Mouse (Mus musculus): Measurements from ENCODE around the gene Smad1. TPM values are rescaled to one million over a fixed set of nuclear protein-coding genes. Genes with fewer than 3 reads are reported as not detected.
A peak's percentile ranks its signal among the peaks of the same experiment; 100 is the strongest.

The Smad1 gene
- polyA plus RNA-seq, 1 experiment from 2014 or later: 50.3 TPM

DNA sequence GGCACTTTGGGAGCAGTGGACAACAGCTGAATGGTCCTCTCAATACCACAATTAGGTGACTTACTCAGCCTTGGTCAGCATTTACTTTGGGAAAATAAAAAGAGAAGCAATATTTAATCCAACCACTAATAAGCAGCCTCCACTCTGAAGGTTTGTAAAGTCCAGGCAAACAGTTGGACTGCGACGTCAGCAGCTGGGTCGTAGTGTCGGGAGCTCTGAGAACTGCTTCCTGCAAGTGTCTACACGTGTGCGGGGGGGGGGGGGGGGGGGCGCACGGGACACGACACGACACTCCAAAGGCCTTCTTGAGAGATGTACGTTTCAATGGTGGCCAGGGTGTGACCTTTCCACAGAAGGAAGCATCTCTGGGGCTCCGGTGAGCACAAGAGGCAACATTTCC is 32.0 kb downstream of the Smad1 start:
- H3K4me1 ChIP-seq (ENCODE audit: control insufficient read depth, insufficient read depth, low read length): peaks cover 8% of the 10 kb centered on the region; the same call in 1 of the 2 replicates
- H3K4me3 ChIP-seq (ENCODE audit: low read length): no peak overlapping the region
- no peaks in the 10 kb centered on the region for H3K9me3 ChIP-seq (ENCODE audit: control insufficient read depth, low read length)
- no peak for ATAC-seq (ENCODE audit: low FRiP score, low TSS enrichment)
- no peak overlapping the region for H3K27ac ChIP-seq (ENCODE audit: low read depth, low read length)
- WGBS: 65% methylated on average over 12 of the region's 12 CpGs
- H3K27me3 ChIP-seq (ENCODE audit: control insufficient read depth, insufficient read depth, low read length): no peaks in the 10 kb centered on the region
- no peak overlapping the region for H3K4me2 ChIP-seq (replicated peaks; ENCODE audit: low read depth, low read length)
- peaks cover 42% of the 10 kb centered on the region; the same call in 1 of the 2 replicates for H3K36me3 ChIP-seq (ENCODE audit: control insufficient read depth, insufficient read depth, low read length)
- H3K9ac ChIP-seq (ENCODE audit: low read depth, low read length): no peak overlapping the region

- peaks cover 32% of the 10 kb centered on the region; the same call in 1 of the 2 replicates for H3K36me3 ChIP-seq (ENCODE audit: control insufficient read depth, insufficient read depth, low read length)
- H3K4me2 ChIP-seq (replicated peaks; ENCODE audit: low read depth, low read length): no peak overlapping the region
- H3K27ac ChIP-seq (ENCODE audit: low read depth, low read length): no peak overlapping the region
- H3K27me3 ChIP-seq (ENCODE audit: control insufficient read depth, insufficient read depth, low read length): no peaks in the 10 kb centered on the region
- no peak overlapping the region for H3K9ac ChIP-seq (ENCODE audit: low read depth, low read length)
- no peak overlapping the region for H3K4me3 ChIP-seq (ENCODE audit: low read length)
- no peak for ATAC-seq (ENCODE audit: low FRiP score, low TSS enrichment)
- H3K4me1 ChIP-seq (ENCODE audit: control insufficient read depth, insufficient read depth, low read length): peaks cover 7% of the 10 kb centered on the region; the same call in 1 of the 2 replicates
- H3K9me3 ChIP-seq (ENCODE audit: control insufficient read depth, low read length): no peaks in the 10 kb centered on the region
- 96% methylated on average over 9 of the region's 9 CpGs for WGBS
Observed at GRCm38 (mm10) chr8:79366227-79366626, 33.1 kb downstream of the Smad1 start.

- Histone ChIP-seq H3K36me3 (ENCODE audit: control insufficient read depth, insufficient read depth, low read length) (peaks cover 26% of the 10 kb centered on the region; the same call in 1 of the 2 replicates), H3K4me3 (ENCODE audit: low read length) (no peak overlapping the region), H3K4me2 (replicated peaks; ENCODE audit: low read depth, low read length) (no peak overlapping the region), H3K27me3 (ENCODE audit: control insufficient read depth, insufficient read depth, low read length) (no peaks in the 10 kb centered on the region), H3K9me3 (ENCODE audit: control insufficient read depth, low read length) (no peaks in the 10 kb centered on the region), H3K9ac (ENCODE audit: low read depth, low read length) (no peak overlapping the region), H3K4me1 (ENCODE audit: control insufficient read depth, insufficient read depth, low read length) (peaks cover 11% of the 10 kb centered on the region; the same call in 1 of the 2 replicates), H3K27ac (ENCODE audit: low read depth, low read length) (no peak overlapping the region)
- no peak for ATAC-seq (ENCODE audit: low FRiP score, low TSS enrichment)
- WGBS: 91% methylated on average over 3 of the region's 3 CpGs
Observed at GRCm38 (mm10) chr8:79365707-79366106, 33.6 kb downstream of the Smad1 start.

- WGBS: 85% methylated on average over 8 of the region's 8 CpGs
- peaks cover 21% of the 10 kb centered on the region; the same call in 1 of the 2 replicates for H3K36me3 ChIP-seq (ENCODE audit: control insufficient read depth, insufficient read depth, low read length)
Observed at GRCm38 (mm10) chr8:79364806-79365205, 34.5 kb downstream of the Smad1 start.

DNA sequence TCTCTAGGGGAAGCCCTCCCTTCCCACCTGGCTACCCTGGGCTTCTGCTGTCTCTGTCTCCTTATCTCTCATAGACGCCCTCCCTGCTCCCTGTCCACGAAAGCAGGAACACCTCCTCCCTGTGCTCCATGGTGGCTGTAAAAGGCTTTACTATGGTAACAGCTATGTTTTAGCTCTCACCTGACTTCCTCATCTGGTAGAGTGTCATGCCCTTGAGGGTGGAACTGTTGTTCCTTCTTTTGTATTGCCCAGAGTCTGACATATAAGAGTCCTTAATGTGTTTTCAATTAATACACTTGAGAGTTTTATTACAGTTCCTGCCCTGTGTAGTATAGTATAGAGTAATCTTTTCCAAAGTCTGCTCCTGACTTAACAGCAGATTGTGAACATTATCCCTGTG is 36.9 kb downstream of the Smad1 start:
- Histone ChIP-seq H3K36me3 (ENCODE audit: control insufficient read depth, insufficient read depth, low read length) (peaks cover 12% of the 10 kb centered on the region; the same call in 1 of the 2 replicates), H3K4me3 (ENCODE audit: low read length) (no peak overlapping the region), H3K4me2 (replicated peaks; ENCODE audit: low read depth, low read length) (no peak overlapping the region), H3K27me3 (ENCODE audit: control insufficient read depth, insufficient read depth, low read length) (no peaks in the 10 kb centered on the region), H3K9ac (ENCODE audit: low read depth, low read length) (no peak overlapping the region), H3K4me1 (ENCODE audit: control insufficient read depth, insufficient read depth, low read length) (peaks cover 11% of the 10 kb centered on the region; the same call in 1 of the 2 replicates), H3K9me3 (ENCODE audit: control insufficient read depth, low read length) (no peaks in the 10 kb centered on the region), H3K27ac (ENCODE audit: low read depth, low read length) (no peak overlapping the region)
- 56% methylated on average over 2 of the region's 2 CpGs for WGBS
- ATAC-seq (ENCODE audit: low FRiP score, low TSS enrichment): no peak

More at GRCm38 (mm10) chr8:79364806-79365205, 34.5 kb downstream of the Smad1 start:
- Histone ChIP-seq H3K4me3 (ENCODE audit: low read length) (no peak overlapping the region), H3K4me2 (replicated peaks; ENCODE audit: low read depth, low read length) (no peak overlapping the region), H3K9ac (ENCODE audit: low read depth, low read length) (no peak overlapping the region), H3K27ac (ENCODE audit: low read depth, low read length) (no peak overlapping the region), H3K4me1 (ENCODE audit: control insufficient read depth, insufficient read depth, low read length) (peaks cover 18% of the 10 kb centered on the region; the same call in 1 of the 2 replicates), H3K27me3 (ENCODE audit: control insufficient read depth, insufficient read depth, low read length) (no peaks in the 10 kb centered on the region), H3K9me3 (ENCODE audit: control insufficient read depth, low read length) (no peaks in the 10 kb centered on the region)
- ATAC-seq (ENCODE audit: low FRiP score, low TSS enrichment): no peak

DNA sequence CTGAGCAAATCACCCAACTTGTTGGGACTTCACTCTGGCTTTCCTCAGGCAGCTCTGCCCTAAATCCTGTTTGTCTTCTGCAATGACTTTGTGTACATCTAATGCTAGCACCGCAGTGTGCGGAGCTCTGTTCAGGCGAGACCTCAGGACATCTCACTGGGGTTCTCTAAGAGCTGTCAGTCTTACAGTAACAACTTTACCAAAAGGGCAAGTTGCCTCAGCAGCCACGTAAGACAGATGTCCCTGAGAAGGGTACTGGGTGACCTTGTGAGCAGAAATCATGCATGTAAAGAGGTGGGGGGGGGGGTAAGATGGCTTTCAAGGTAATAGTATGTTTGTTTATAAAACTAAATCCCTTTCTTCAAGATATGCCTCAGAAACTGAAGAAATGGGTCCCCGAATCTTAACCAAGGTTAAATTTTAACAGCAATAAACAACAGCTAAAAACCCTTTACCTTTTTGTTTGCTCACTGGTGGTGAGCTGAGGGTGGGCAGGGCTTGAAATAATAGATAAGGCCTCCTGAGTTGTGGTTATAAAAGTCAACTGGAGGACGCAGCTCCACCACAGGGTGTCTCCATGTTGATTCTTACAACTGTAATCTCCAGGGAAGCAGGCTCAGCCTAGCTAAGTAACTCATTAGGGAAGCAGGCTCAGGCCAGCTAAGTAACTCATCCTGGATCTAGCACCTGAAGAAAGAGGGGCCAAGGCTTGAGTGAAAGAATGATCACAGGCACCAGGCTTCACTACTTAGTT is 38.4 kb downstream of the Smad1 start:
- Histone ChIP-seq H3K4me1 (ENCODE audit: control insufficient read depth, insufficient read depth, low read length) (peaks cover 11% of the 10 kb centered on the region; the same call in 1 of the 2 replicates), H3K27ac (ENCODE audit: low read depth, low read length) (peak overlapping the region; percentile 17; the same call in 1 of the 2 replicates), H3K9ac (ENCODE audit: low read depth, low read length) (no peak overlapping the region), H3K4me3 (ENCODE audit: low read length) (no peak overlapping the region), H3K27me3 (ENCODE audit: control insufficient read depth, insufficient read depth, low read length) (no peaks in the 10 kb centered on the region), H3K9me3 (ENCODE audit: control insufficient read depth, low read length) (no peaks in the 10 kb centered on the region), H3K4me2 (replicated peaks; ENCODE audit: low read depth, low read length) (no peak overlapping the region), H3K36me3 (ENCODE audit: control insufficient read depth, insufficient read depth, low read length) (peaks cover 11% of the 10 kb centered on the region; the same call in 1 of the 2 replicates)
- 62% methylated on average over 6 of the region's 6 CpGs for WGBS
- ATAC-seq (ENCODE audit: low FRiP score, low TSS enrichment): no peak

DNA sequence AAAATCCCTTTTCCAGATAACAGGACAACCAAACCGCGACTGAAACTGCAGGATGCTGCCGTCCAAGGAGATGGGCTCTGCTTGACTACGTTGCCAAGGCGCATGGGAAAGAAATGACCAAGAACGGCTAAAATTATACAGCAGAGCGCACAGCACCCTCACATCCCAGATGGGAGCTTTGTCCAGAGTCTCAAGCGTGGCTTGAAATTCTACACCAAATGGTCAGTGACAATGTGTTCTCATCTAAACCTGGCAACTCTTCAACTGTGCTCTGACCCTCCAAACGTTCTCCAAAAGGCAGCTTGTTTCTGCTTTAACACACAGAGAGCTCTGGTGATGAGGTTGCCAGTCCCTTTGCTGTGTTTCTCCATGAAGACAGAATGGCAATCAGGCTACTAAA is 39.0 kb downstream of the Smad1 start:
- H3K4me3 ChIP-seq (ENCODE audit: low read length): no peak overlapping the region
- ATAC-seq (ENCODE audit: low FRiP score, low TSS enrichment): no peak
- no peak overlapping the region for H3K4me2 ChIP-seq (replicated peaks; ENCODE audit: low read depth, low read length)
- H3K9ac ChIP-seq (ENCODE audit: low read depth, low read length): no peak overlapping the region
- no peaks in the 10 kb centered on the region for H3K9me3 ChIP-seq (ENCODE audit: control insufficient read depth, low read length)
- peaks cover 11% of the 10 kb centered on the region; the same call in 1 of the 2 replicates for H3K4me1 ChIP-seq (ENCODE audit: control insufficient read depth, insufficient read depth, low read length)
- 57% methylated on average over 9 of the region's 9 CpGs for WGBS
- peaks cover 15% of the 10 kb centered on the region; the same call in 1 of the 2 replicates for H3K36me3 ChIP-seq (ENCODE audit: control insufficient read depth, insufficient read depth, low read length)
- peak overlapping the region; percentile 17; the same call in 1 of the 2 replicates for H3K27ac ChIP-seq (ENCODE audit: low read depth, low read length)
- no peaks in the 10 kb centered on the region for H3K27me3 ChIP-seq (ENCODE audit: control insufficient read depth, insufficient read depth, low read length)

DNA sequence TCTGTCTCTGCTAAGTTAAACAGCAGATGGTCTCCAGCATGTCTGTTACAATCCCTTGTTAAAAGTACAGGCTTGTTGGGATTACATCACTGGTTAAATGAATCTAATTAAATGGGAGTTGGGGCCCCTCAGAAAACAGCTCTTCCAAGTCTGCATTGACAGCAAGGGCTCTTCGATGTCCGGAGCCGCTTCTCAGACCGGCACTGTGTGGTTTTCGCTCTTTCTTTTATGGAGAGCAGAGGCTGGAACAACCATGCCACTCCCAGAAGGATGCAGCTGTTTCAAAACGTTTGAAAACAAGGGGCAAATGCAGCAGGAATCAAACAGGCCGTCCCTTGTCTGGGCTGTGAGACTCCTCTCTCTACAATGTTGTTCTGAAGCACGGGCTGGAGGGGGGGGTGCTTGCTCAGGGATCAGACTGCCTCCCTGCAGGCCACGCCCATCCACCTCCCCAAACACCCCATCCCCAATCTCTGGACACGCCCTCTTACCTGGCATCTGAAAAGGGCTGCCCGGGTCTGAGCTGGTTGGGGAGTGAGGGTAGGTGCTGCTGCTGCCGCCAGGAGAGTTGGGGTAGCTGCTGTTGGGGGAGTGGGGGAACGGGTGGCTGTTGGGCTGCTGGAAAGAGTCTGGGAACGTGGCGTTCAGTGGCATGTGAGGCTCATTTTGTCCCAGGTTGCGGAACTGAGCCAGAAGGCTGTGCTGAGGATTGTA is 43.4 kb downstream of the Smad1 start:
- no peak for ATAC-seq (ENCODE audit: low FRiP score, low TSS enrichment)
- 56% methylated on average over 16 of the region's 16 CpGs for WGBS
- H3K4me3 ChIP-seq (ENCODE audit: low read length): no peak overlapping the region
- H3K4me1 ChIP-seq (ENCODE audit: control insufficient read depth, insufficient read depth, low read length): peaks cover 8% of the 10 kb centered on the region; the same call in 1 of the 2 replicates
- no peaks in the 10 kb centered on the region for H3K27me3 ChIP-seq (ENCODE audit: control insufficient read depth, insufficient read depth, low read length)
- no peak overlapping the region for H3K27ac ChIP-seq (ENCODE audit: low read depth, low read length)
- no peak overlapping the region for H3K9ac ChIP-seq (ENCODE audit: low read depth, low read length)
- peaks cover 36% of the 10 kb centered on the region for H3K36me3 ChIP-seq (ENCODE audit: control insufficient read depth, insufficient read depth, low read length)
- H3K4me2 ChIP-seq (replicated peaks; ENCODE audit: low read depth, low read length): no peak overlapping the region
- H3K9me3 ChIP-seq (ENCODE audit: control insufficient read depth, low read length): no peaks in the 10 kb centered on the region

DNA sequence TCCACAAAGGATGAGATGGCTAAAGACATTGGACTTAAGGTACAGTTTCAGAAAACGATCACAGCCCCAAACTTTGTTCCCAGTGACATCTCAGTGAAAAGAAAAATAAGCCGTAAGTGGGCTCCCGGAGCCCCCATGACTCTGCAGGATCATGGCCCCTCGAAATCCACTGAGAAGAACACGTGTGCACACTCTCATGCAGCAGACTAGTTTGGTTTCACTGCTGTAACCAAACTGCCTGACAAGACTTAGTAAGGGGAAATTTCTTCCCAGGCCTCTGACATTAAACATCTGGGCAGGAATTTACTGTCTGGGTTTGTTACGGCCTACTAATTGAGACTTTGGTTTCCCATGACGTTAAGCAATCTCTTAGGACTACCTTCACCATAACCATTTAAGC is 45.3 kb downstream of the Smad1 start:
- Histone ChIP-seq H3K36me3 (ENCODE audit: control insufficient read depth, insufficient read depth, low read length) (peaks cover 32% of the 10 kb centered on the region), H3K9me3 (ENCODE audit: control insufficient read depth, low read length) (no peaks in the 10 kb centered on the region), H3K27me3 (ENCODE audit: control insufficient read depth, insufficient read depth, low read length) (no peaks in the 10 kb centered on the region), H3K4me2 (replicated peaks; ENCODE audit: low read depth, low read length) (no peak overlapping the region), H3K4me3 (ENCODE audit: low read length) (no peak overlapping the region), H3K9ac (ENCODE audit: low read depth, low read length) (no peak overlapping the region), H3K4me1 (ENCODE audit: control insufficient read depth, insufficient read depth, low read length) (no peaks in the 10 kb centered on the region), H3K27ac (ENCODE audit: low read depth, low read length) (no peak overlapping the region)
- WGBS: 61% methylated on average over 7 of the region's 7 CpGs
- no peak for ATAC-seq (ENCODE audit: low FRiP score, low TSS enrichment)

All from kidney, embryonic 14.5 days (tissue).